Mouse (Mus musculus) olfactory bulb, adult 2 months (tissue): ENCODE data around the gene Ubac2.

Experiments
- CTCF ChIP-seq: fragments of 200-500 bp; IDR thresholded peaks from 2 replicates; pipeline ENCODE4 v1.5.1; 2012; ENCODE audit warnings: low read depth, mild to moderate bottlenecking, low read length, moderate library complexity; ENCODE audit not compliant: insufficient read depth
- POLR2A ChIP-seq: fragments of 200-500 bp; IDR thresholded peaks from 2 replicates; pipeline ENCODE4 v1.6.1; 2012; ENCODE audit warnings: mild to moderate bottlenecking, low read depth, low read length, moderate library complexity; ENCODE audit not compliant: insufficient read depth

DNA sequence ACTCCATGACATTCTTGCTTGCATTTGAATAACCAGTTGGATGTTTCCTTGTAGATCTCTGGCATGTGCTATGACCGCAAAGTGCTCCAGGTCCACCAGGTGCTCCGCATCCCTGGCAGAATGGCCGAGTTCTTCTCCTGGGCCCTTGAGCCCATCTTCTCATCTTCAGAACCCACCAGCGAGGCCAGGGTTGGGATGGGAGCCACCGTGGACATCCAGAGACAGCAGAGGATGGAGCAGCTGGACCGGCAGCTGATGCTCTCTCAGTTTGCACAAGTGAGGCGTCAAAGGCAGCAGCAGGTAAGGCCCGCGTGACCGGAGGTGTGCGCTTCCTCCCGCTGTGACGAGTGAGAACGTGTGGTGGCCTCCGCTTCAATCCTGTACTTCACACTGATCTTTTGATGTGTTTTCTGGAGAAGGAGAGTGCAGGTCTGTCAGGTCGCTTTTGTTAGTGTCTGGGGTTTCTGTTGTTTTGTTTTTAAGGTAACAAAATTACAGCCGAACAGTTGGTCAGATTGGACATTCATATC is 115.8 kb downstream of the Ubac2 start:
- no peak for TF ChIP-seq POLR2A
- no peak for TF ChIP-seq CTCF
